ENCODE assay signal across 15 mouse cellular contexts in the genomic region with DNA sequence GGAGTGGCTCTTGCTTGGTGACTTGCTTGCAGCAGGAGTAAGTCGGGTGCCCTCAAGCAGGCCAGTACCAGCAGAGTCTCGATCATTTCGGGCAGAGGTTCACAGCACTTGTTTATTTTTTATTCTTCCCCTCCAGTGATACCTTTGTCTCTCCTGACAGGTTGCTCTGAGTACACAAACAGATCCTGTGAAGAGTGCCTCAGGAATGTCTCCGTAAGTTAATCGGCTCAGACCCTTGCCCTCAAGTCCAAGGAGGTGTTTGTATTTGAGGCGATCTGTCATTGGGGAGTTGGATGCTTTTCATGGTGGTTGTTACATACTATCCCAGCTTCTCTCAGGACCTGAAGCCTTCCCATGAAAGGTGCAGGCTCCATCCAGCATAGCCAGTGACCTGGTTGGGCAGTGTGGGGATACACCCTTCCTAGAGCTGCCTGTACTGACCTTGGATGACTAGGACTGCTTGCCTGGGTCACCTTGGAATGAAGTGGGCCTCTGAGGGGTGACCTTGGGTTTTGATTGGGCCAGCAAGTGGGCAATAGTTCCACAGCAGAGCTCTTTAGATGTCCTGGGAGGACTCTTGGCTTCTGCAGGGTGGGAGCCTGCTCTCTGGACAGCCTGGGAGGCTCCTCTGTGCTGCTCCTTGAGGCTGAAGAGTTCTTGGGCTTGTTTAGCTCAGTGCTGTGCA. TPM values are rescaled to one million over a fixed set of nuclear protein-coding genes. Genes with fewer than 3 reads are reported as not detected.
DNase-seq lines count a peak whose midpoint lies in the region; ATAC-seq and TF ChIP-seq lines count a peak whose summit lies in the region.
"Had no signal": no experiment of that assay in that cellular context is flagged by ENCODE, and none has a peak within 500 bp of the region (broad histone marks: within the 10 kb centered on the region; RNA-seq: fewer than 3 reads in every experiment).

No protein-coding gene starts in this region.

- no peak overlapping the region for H3K4me2 ChIP-seq in heart, postnatal 0 days (ENCODE audit: low read depth, low read length)
- no peak overlapping the region for H3K4me2 ChIP-seq in liver, postnatal 0 days (ENCODE audit: low read depth, low read length)
- H3K4me2 ChIP-seq in liver, embryonic 12.5 days: no peak overlapping the region
- no peak overlapping the region for H3K4me2 ChIP-seq in forebrain, embryonic 15.5 days (replicated peaks)
- H3K4me2 ChIP-seq: limb, embryonic 12.5 days; midbrain, embryonic 11.5 days; stomach, embryonic 15.5 days had no signal

- WGBS in heart, postnatal 0 days: 90% methylated on average over 6 of the region's 6 CpGs
- WGBS in liver, postnatal 0 days (ENCODE audit: insufficient replicate concordance): 71% methylated on average over 6 of the region's 6 CpGs
- 85% methylated on average over 6 of the region's 6 CpGs for WGBS in liver, embryonic 12.5 days (ENCODE audit: insufficient replicate concordance)
- WGBS in olfactory bulb, adult 2 months: 88% methylated on average over 6 of the region's 6 CpGs
- 93% methylated on average over 6 of the region's 6 CpGs for whole genome bisulfite sequencing in forebrain, embryonic 15.5 days

- H3K4me3 ChIP-seq in heart, postnatal 0 days (ENCODE audit: low read depth, low read length): no peak overlapping the region
- H3K4me3 ChIP-seq in liver, postnatal 0 days (ENCODE audit: low read depth, low read length): no peak overlapping the region
- no peak overlapping the region for H3K4me3 ChIP-seq in liver, embryonic 12.5 days
- no peak overlapping the region for H3K4me3 ChIP-seq in olfactory bulb, adult 2 months (ENCODE audit: insufficient read depth, low read depth, low read length)
- H3K4me3 ChIP-seq in forebrain, embryonic 15.5 days: no peak overlapping the region
- H3K4me3 ChIP-seq: limb, embryonic 12.5 days; stomach, embryonic 15.5 days had no signal

- peaks cover 42% of the 10 kb centered on the region for H3K36me3 ChIP-seq in heart, postnatal 0 days (replicated peaks; ENCODE audit: control insufficient read depth, insufficient read depth, low read length)
- H3K36me3 ChIP-seq in liver, postnatal 0 days (replicated peaks; ENCODE audit: insufficient read depth, low read length): peaks cover 30% of the 10 kb centered on the region
- H3K36me3 ChIP-seq in liver, embryonic 12.5 days: peaks cover 67% of the 10 kb centered on the region
- H3K36me3 ChIP-seq in forebrain, embryonic 15.5 days: peaks cover 17% of the 10 kb centered on the region; the same call in 1 of the 2 replicates

- H3K9me3 ChIP-seq in heart, postnatal 0 days (replicated peaks; ENCODE audit: control insufficient read depth, low read length): no peaks in the 10 kb centered on the region
- no peaks in the 10 kb centered on the region for H3K9me3 ChIP-seq in liver, postnatal 0 days (ENCODE audit: low read length)
- no peaks in the 10 kb centered on the region for H3K9me3 ChIP-seq in liver, embryonic 12.5 days (replicated peaks)
- no peaks in the 10 kb centered on the region for H3K9me3 ChIP-seq in forebrain, embryonic 15.5 days
- H3K9me3 ChIP-seq: limb, embryonic 12.5 days; stomach, embryonic 15.5 days had no signal

- TF ChIP-seq CTCF in heart, postnatal 0 days (IDR thresholded peaks at IDR 0.05; ENCODE audit: low read depth): no peak
- no peak for TF ChIP-seq CTCF in liver, postnatal 0 days (IDR thresholded peaks at IDR 0.05; ENCODE audit: low read depth)
- no peak for TF ChIP-seq CTCF in olfactory bulb, adult 2 months (IDR thresholded peaks at IDR 0.05; ENCODE audit: insufficient read depth, low read depth, low read length)

- H3K27ac ChIP-seq in heart, postnatal 0 days (ENCODE audit: low read depth): 0 out of 2 replicates have a peak overlapping the region, but pooled peaks have one; percentile 15
- H3K27ac ChIP-seq in liver, postnatal 0 days (ENCODE audit: low read depth): peak overlapping the region; percentile 67
- H3K27ac ChIP-seq in liver, embryonic 12.5 days: no peak overlapping the region
- peak overlapping the region; percentile 48 for H3K27ac ChIP-seq in olfactory bulb, adult 2 months (ENCODE audit: insufficient read depth, low read depth, low read length)
- no peak overlapping the region for H3K27ac ChIP-seq in forebrain, embryonic 15.5 days (replicated peaks)
- H3K27ac ChIP-seq: limb, embryonic 12.5 days; stomach, embryonic 15.5 days had no signal

- peaks cover 36% of the 10 kb centered on the region for H3K4me1 ChIP-seq in heart, postnatal 0 days (ENCODE audit: control insufficient read depth, insufficient read depth)
- H3K4me1 ChIP-seq in liver, postnatal 0 days (ENCODE audit: insufficient read depth): peaks cover 65% of the 10 kb centered on the region
- peaks cover 89% of the 10 kb centered on the region for H3K4me1 ChIP-seq in liver, embryonic 12.5 days
- H3K4me1 ChIP-seq in olfactory bulb, adult 2 months (ENCODE audit: control insufficient read depth, insufficient read depth, low read length): peaks cover 55% of the 10 kb centered on the region
- peaks cover 19% of the 10 kb centered on the region for H3K4me1 ChIP-seq in forebrain, embryonic 15.5 days

- TF ChIP-seq EP300 in heart, postnatal 0 days (IDR thresholded peaks at IDR 0.05; ENCODE audit: low read depth): no peak
- no peak for TF ChIP-seq EP300 in liver, postnatal 0 days (IDR thresholded peaks at IDR 0.05; ENCODE audit: low read depth)

- intact Hi-C loops in heart, postnatal 25 days (cut with DNase I): loop anchor here (2.0 kb wide), 1 partner anchor 18 kb away; no protein-coding TSS in a partner anchor

- TF ChIP-seq POLR2A in olfactory bulb, adult 2 months (IDR thresholded peaks at IDR 0.05; ENCODE audit: insufficient read depth, low read depth, low read length): no peak

- H3K27me3 ChIP-seq in heart, postnatal 0 days (ENCODE audit: control insufficient read depth, insufficient read depth, low read length): no peaks in the 10 kb centered on the region
- no peaks in the 10 kb centered on the region for H3K27me3 ChIP-seq in liver, postnatal 0 days (ENCODE audit: insufficient read depth, low read length)
- H3K27me3 ChIP-seq in liver, embryonic 12.5 days (replicated peaks): no peaks in the 10 kb centered on the region
- no peaks in the 10 kb centered on the region for H3K27me3 ChIP-seq in forebrain, embryonic 15.5 days
- H3K27me3 ChIP-seq: limb, embryonic 12.5 days; stomach, embryonic 15.5 days had no signal

- DNase-seq in adrenal gland, adult 2 months: peak; percentile 59
- DNase-seq in adrenal gland, adult 8-10 months: no peak
- DNase-seq in heart, postnatal 0 days (ENCODE audit: low spot score): no peak
- no peak for DNase-seq in heart, postnatal 25 days (ENCODE audit: low spot score)
- DNase-seq in liver, postnatal 0 days: no peak
- DNase-seq: cerebellum, postnatal 14 days; heart, adult 11 months; thymus, postnatal 25 days had no signal

- no peak overlapping the region for H3K9ac ChIP-seq in heart, postnatal 0 days (replicated peaks; ENCODE audit: low read depth, low read length)
- peak overlapping the region; percentile 46 for H3K9ac ChIP-seq in liver, postnatal 0 days (replicated peaks)
- no peak overlapping the region for H3K9ac ChIP-seq in liver, embryonic 12.5 days
- no peak overlapping the region for H3K9ac ChIP-seq in forebrain, embryonic 15.5 days (replicated peaks)
- H3K9ac ChIP-seq: limb, embryonic 12.5 days; stomach, embryonic 15.5 days had no signal

- no peak for ATAC-seq in heart, postnatal 0 days (ENCODE audit: insufficient read depth, low read depth)
- no peak for ATAC-seq in liver, postnatal 0 days
- ATAC-seq in liver, embryonic 12.5 days: no peak
- ATAC-seq in forebrain, embryonic 15.5 days (replicated peaks): no peak

RNA-seq across cellular contexts. Expression of gene Pttg1ip, which starts 5.7 kb away (rescaled TPM):
- total RNA-seq in adrenal gland, adult 2 months (2021): 100 to 1,000 TPM; 174 to 202 TPM
- 127 and 165 TPM in 2 replicates for polyA plus RNA-seq in adrenal gland, adult 2 months (2012; rRNA removed)
- total RNA-seq in adrenal gland, adult 8-10 months (2022): 100 to 1,000 TPM; 207 to 236 (median 225) TPM
- total RNA-seq in heart, postnatal 0 days (2014; rRNA removed; ENCODE audit: low replicate concordance): 117 and 163 TPM in 2 replicates
- 117 and 119 TPM in 2 replicates for polyA plus RNA-seq in heart, postnatal 0 days (2015; fragmentation: Nextera tagmentation; extraction: Ambion mirVana)
- total RNA-seq in heart, postnatal 25 days (2021): 100 to 1,000 TPM; 124 to 138 TPM
- 126 and 129 TPM in 2 replicates for polyA plus RNA-seq in liver, postnatal 0 days (2015; fragmentation: Nextera tagmentation; extraction: Ambion mirVana)
- polyA plus RNA-seq in liver, embryonic 12.5 days (2016; fragmentation: Nextera tagmentation; extraction: Ambion mirVana): 68.8 and 72.8 TPM in 2 replicates
- polyA plus RNA-seq in olfactory bulb, adult 2 months (2012; ENCODE audit: insufficient read depth, insufficient read length, low replicate concordance, missing spikeins): not detected in 2 replicates
- polyA plus RNA-seq in forebrain, embryonic 15.5 days (2015; fragmentation: Nextera tagmentation; extraction: Ambion mirVana): 67.5 and 71.0 TPM in 2 replicates

RNA-seq across cellular contexts. Expression of gene Sumo3, which starts 18.7 kb away (rescaled TPM):
- total RNA-seq in adrenal gland, adult 2 months (2021): 100 to 1,000 TPM in 1 of 2 experiments, 10 to 100 TPM in 1; 97.7 to 104 TPM
- polyA plus RNA-seq in adrenal gland, adult 2 months (2012; rRNA removed): 83.8 and 91.1 TPM in 2 replicates
- total RNA-seq in adrenal gland, adult 8-10 months (2022): 100 to 1,000 TPM in 3 of 4 experiments, 10 to 100 TPM in 1; 98.9 to 125 (median 115) TPM
- total RNA-seq in heart, postnatal 0 days (2014; rRNA removed; ENCODE audit: low replicate concordance): 112 and 128 TPM in 2 replicates
- 121 and 128 TPM in 2 replicates for polyA plus RNA-seq in heart, postnatal 0 days (2015; fragmentation: Nextera tagmentation; extraction: Ambion mirVana)
- total RNA-seq in heart, postnatal 25 days (2021): 10 to 100 TPM; 54.8 to 61.2 TPM
- polyA plus RNA-seq in liver, postnatal 0 days (2015; fragmentation: Nextera tagmentation; extraction: Ambion mirVana): 105 and 111 TPM in 2 replicates
- polyA plus RNA-seq in liver, embryonic 12.5 days (2016; fragmentation: Nextera tagmentation; extraction: Ambion mirVana): 138 and 146 TPM in 2 replicates
- 414 TPM in 1 of 2 replicates, not detected in the other for polyA plus RNA-seq in olfactory bulb, adult 2 months (2012; ENCODE audit: insufficient read depth, insufficient read length, low replicate concordance, missing spikeins)
- 318 and 322 TPM in 2 replicates for polyA plus RNA-seq in forebrain, embryonic 15.5 days (2015; fragmentation: Nextera tagmentation; extraction: Ambion mirVana)

RNA-seq across cellular contexts. Expression of gene Gm49325, which starts 18.8 kb away (rescaled TPM):
- 10 to 100 TPM; 27.5 to 28.5 TPM for total RNA-seq in adrenal gland, adult 2 months (2021)
- polyA plus RNA-seq in adrenal gland, adult 2 months (2012; rRNA removed): not detected in 2 replicates
- 10 to 100 TPM; 15.2 to 24.8 (median 18.1) TPM for total RNA-seq in adrenal gland, adult 8-10 months (2022)
- not detected in 2 replicates for total RNA-seq in heart, postnatal 0 days (2014; rRNA removed; ENCODE audit: low replicate concordance)
- 6.8 and 13.7 TPM in 2 replicates for polyA plus RNA-seq in heart, postnatal 0 days (2015; fragmentation: Nextera tagmentation; extraction: Ambion mirVana)
- 10 to 100 TPM; 10.3 to 11.7 TPM for total RNA-seq in heart, postnatal 25 days (2021)
- 8.4 and 13.3 TPM in 2 replicates for polyA plus RNA-seq in liver, postnatal 0 days (2015; fragmentation: Nextera tagmentation; extraction: Ambion mirVana)
- 5.1 TPM in 1 of 2 replicates, not detected in the other for polyA plus RNA-seq in liver, embryonic 12.5 days (2016; fragmentation: Nextera tagmentation; extraction: Ambion mirVana)
- not detected in 2 replicates for polyA plus RNA-seq in olfactory bulb, adult 2 months (2012; ENCODE audit: insufficient read depth, insufficient read length, low replicate concordance, missing spikeins)
- polyA plus RNA-seq in forebrain, embryonic 15.5 days (2015; fragmentation: Nextera tagmentation; extraction: Ambion mirVana): 4.2 and 8.6 TPM in 2 replicates
- total RNA-seq: hematopoietic stem cell, adult 5-6 weeks had no signal
- polyA plus RNA-seq: midbrain, embryonic 11.5 days had no signal

RNA-seq across cellular contexts. Expression of gene Ube2g2, which starts 34.8 kb away (rescaled TPM):
- 10 to 100 TPM; 50.0 to 55.0 TPM for total RNA-seq in adrenal gland, adult 2 months (2021)
- 27.9 and 37.4 TPM in 2 replicates for polyA plus RNA-seq in adrenal gland, adult 2 months (2012; rRNA removed)
- total RNA-seq in adrenal gland, adult 8-10 months (2022): 10 to 100 TPM; 46.0 to 63.0 (median 53.7) TPM
- total RNA-seq in heart, postnatal 0 days (2014; rRNA removed; ENCODE audit: low replicate concordance): 54.1 and 56.4 TPM in 2 replicates
- polyA plus RNA-seq in heart, postnatal 0 days (2015; fragmentation: Nextera tagmentation; extraction: Ambion mirVana): 69.7 and 71.8 TPM in 2 replicates
- total RNA-seq in heart, postnatal 25 days (2021): 10 to 100 TPM; 66.7 to 68.4 TPM
- 37.4 and 40.4 TPM in 2 replicates for polyA plus RNA-seq in liver, postnatal 0 days (2015; fragmentation: Nextera tagmentation; extraction: Ambion mirVana)
- polyA plus RNA-seq in liver, embryonic 12.5 days (2016; fragmentation: Nextera tagmentation; extraction: Ambion mirVana): 55.7 and 59.9 TPM in 2 replicates
- polyA plus RNA-seq in olfactory bulb, adult 2 months (2012; ENCODE audit: insufficient read depth, insufficient read length, low replicate concordance, missing spikeins): not detected in 2 replicates
- polyA plus RNA-seq in forebrain, embryonic 15.5 days (2015; fragmentation: Nextera tagmentation; extraction: Ambion mirVana): 108 and 117 TPM in 2 replicates

RNA-seq across cellular contexts. Expression of gene Itgb2, which starts 57.2 kb away (rescaled TPM):
- total RNA-seq in adrenal gland, adult 2 months (2021): 1 to 10 TPM; 9.5 to 9.8 TPM
- polyA plus RNA-seq in adrenal gland, adult 2 months (2012; rRNA removed): 5.1 and 7.4 TPM in 2 replicates
- total RNA-seq in adrenal gland, adult 8-10 months (2022): 10 to 100 TPM in 3 of 4 experiments, 1 to 10 TPM in 1; 8.6 to 16.8 (median 13.5) TPM
- 0.69 and 12.2 TPM in 2 replicates for total RNA-seq in heart, postnatal 0 days (2014; rRNA removed; ENCODE audit: low replicate concordance)
- polyA plus RNA-seq in heart, postnatal 0 days (2015; fragmentation: Nextera tagmentation; extraction: Ambion mirVana): 1.4 and 1.5 TPM in 2 replicates
- 1 to 10 TPM; 6.1 to 6.4 TPM for total RNA-seq in heart, postnatal 25 days (2021)
- polyA plus RNA-seq in liver, postnatal 0 days (2015; fragmentation: Nextera tagmentation; extraction: Ambion mirVana): 18.7 and 23.1 TPM in 2 replicates
- 13.5 and 13.9 TPM in 2 replicates for polyA plus RNA-seq in liver, embryonic 12.5 days (2016; fragmentation: Nextera tagmentation; extraction: Ambion mirVana)
- 191 TPM in 1 of 2 replicates, not detected in the other for polyA plus RNA-seq in olfactory bulb, adult 2 months (2012; ENCODE audit: insufficient read depth, insufficient read length, low replicate concordance, missing spikeins)
- 0.65 and 0.87 TPM in 2 replicates for polyA plus RNA-seq in forebrain, embryonic 15.5 days (2015; fragmentation: Nextera tagmentation; extraction: Ambion mirVana)

Comparison
In these comparisons a context has a peak if more than half of its experiments do, and no peak if none do; other contexts are left out.
1. H3K27ac ChIP-seq: peak in heart, postnatal 0 days (single experiment), liver, postnatal 0 days (single experiment) and olfactory bulb, adult 2 months (single experiment); none in liver, embryonic 12.5 days (single experiment) and forebrain, embryonic 15.5 days (single experiment).